Mouse (Mus musculus): Measurements from ENCODE around the gene Flt1. TPM values are rescaled to one million over a fixed set of nuclear protein-coding genes. Genes with fewer than 3 reads are reported as not detected.

Flt1 gene
- polyA plus RNA-seq, 1 experiment from 2014 or later, result 11.2 TPM

- Histone ChIP-seq H3K27me3 (ENCODE audit: control insufficient read depth, insufficient read depth, low read length) (no peaks in the 10 kb centered on the region), H3K4me1 (ENCODE audit: control insufficient read depth, insufficient read depth, low read length) (no peaks in the 10 kb centered on the region), H3K9ac (ENCODE audit: low read length) (no peak overlapping the region), H3K27ac (ENCODE audit: low read depth, low read length) (no peak overlapping the region), H3K4me3 (ENCODE audit: low read depth, low read length) (no peak overlapping the region), H3K9me3 (ENCODE audit: control insufficient read depth, low read length) (no peaks in the 10 kb centered on the region), H3K36me3 (ENCODE audit: control insufficient read depth, insufficient read depth, low read length) (no peaks in the 10 kb centered on the region; the same call in 1 of the 2 replicates), H3K4me2 (no peak overlapping the region)
- no peak for ATAC-seq (ENCODE audit: low FRiP score)
- DNase-seq (ENCODE audit: low spot score, missing footprints), result peak; percentile 6
- 91% methylated on average over 4 of the region's 4 CpGs for WGBS
Measured at GRCm38 (mm10) chr5:147539815-147540214, 186.0 kb downstream of the Flt1 start.

DNA sequence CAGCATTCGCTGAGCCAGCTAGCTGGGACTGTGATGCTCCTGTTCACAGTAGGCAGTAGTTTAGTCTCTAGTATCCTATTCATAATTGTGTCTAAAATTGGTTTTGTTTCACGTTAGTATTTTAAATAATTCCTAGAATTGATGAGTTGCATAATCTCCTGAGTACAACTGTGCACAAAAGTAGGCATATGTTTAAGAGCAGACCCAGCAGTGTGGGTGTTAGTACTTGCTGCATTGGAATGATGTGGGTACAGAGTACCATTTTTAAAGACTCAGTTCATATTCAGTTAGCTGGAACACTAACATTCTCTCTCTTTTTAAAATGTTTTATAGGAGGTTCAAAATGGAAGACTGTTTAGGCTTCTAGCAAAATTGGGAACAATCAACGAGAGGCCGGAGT, 186.4 kb downstream of the Flt1 start:
- no peak for ATAC-seq (ENCODE audit: low FRiP score)
- Histone ChIP-seq H3K27me3 (ENCODE audit: control insufficient read depth, insufficient read depth, low read length) (no peaks in the 10 kb centered on the region), H3K27ac (ENCODE audit: low read depth, low read length) (no peak overlapping the region), H3K9ac (ENCODE audit: low read length) (no peak overlapping the region), H3K9me3 (ENCODE audit: control insufficient read depth, low read length) (no peaks in the 10 kb centered on the region), H3K4me3 (ENCODE audit: low read depth, low read length) (no peak overlapping the region), H3K4me1 (ENCODE audit: control insufficient read depth, insufficient read depth, low read length) (no peaks in the 10 kb centered on the region), H3K4me2 (no peak overlapping the region), H3K36me3 (ENCODE audit: control insufficient read depth, insufficient read depth, low read length) (no peaks in the 10 kb centered on the region; the same call in 1 of the 2 replicates)
- DNase-seq (ENCODE audit: low spot score, missing footprints), result peak; percentile 28
- WGBS, result 96% methylated on average over 4 of the region's 4 CpGs

DNA sequence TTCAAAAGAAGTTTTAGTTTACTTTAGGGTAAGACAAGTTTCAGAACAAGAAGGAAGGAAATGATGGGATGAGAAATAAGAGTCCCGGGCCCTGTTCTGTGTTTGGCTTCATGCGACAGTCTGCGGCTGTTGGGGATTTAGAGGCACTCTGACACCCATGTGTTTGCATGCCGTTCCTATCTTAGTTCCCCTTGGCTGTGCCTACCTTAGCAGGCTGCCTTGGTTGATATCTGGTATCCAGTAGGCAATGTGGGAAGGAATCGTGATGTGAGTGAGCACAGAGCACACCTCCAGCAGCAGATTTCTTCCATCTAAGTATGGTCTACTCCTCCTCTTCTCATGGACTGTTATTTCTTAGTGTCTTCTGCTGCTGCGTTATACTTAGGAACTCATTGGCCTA, 193.8 kb downstream of the Flt1 start:
- Histone ChIP-seq H3K27me3 (ENCODE audit: control insufficient read depth, insufficient read depth, low read length) (no peaks in the 10 kb centered on the region), H3K9me3 (ENCODE audit: control insufficient read depth, low read length) (no peaks in the 10 kb centered on the region), H3K4me2 (no peak overlapping the region), H3K9ac (ENCODE audit: low read length) (no peak overlapping the region), H3K27ac (ENCODE audit: low read depth, low read length) (no peak overlapping the region), H3K36me3 (ENCODE audit: control insufficient read depth, insufficient read depth, low read length) (0 out of 2 replicates have a peak, but pooled peaks cover 5% of the 10 kb centered on the region), H3K4me1 (ENCODE audit: control insufficient read depth, insufficient read depth, low read length) (no peaks in the 10 kb centered on the region), H3K4me3 (ENCODE audit: low read depth, low read length) (no peak overlapping the region)
- WGBS, result 96% methylated on average over 6 of the region's 6 CpGs
- DNase-seq (ENCODE audit: low spot score, missing footprints), result peak; percentile 21
- no peak for ATAC-seq (ENCODE audit: low FRiP score)

DNA sequence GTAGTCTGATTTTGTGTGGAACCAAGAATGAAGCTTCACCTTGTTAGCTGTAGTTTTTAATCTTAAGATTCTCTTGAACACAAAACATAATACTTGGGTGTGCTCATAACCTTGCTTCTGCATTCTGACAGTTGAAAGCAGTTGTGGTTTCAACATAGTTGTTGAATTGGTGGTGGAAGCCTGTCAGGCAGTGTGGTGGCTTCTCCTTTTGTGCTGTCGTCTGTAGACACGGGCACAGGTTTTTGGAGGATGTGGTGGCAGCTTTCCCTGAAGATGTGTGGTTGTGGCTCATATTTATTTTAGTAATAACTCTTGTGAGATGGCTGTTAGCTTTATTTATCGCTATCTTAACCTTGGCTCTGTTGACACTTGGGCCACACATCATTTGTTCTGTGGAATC, 198.0 kb downstream of the Flt1 start:
- Histone ChIP-seq H3K4me1 (ENCODE audit: control insufficient read depth, insufficient read depth, low read length) (no peaks in the 10 kb centered on the region), H3K9me3 (ENCODE audit: control insufficient read depth, low read length) (no peaks in the 10 kb centered on the region), H3K36me3 (ENCODE audit: control insufficient read depth, insufficient read depth, low read length) (0 out of 2 replicates have a peak, but pooled peaks cover 5% of the 10 kb centered on the region), H3K27ac (ENCODE audit: low read depth, low read length) (no peak overlapping the region), H3K9ac (ENCODE audit: low read length) (no peak overlapping the region), H3K27me3 (ENCODE audit: control insufficient read depth, insufficient read depth, low read length) (no peaks in the 10 kb centered on the region), H3K4me3 (ENCODE audit: low read depth, low read length) (no peak overlapping the region), H3K4me2 (no peak overlapping the region)
- 87% methylated on average over 3 of the region's 3 CpGs for WGBS
- ATAC-seq (ENCODE audit: low FRiP score), result no peak
- DNase-seq (ENCODE audit: low spot score, missing footprints), result no peak

DNA sequence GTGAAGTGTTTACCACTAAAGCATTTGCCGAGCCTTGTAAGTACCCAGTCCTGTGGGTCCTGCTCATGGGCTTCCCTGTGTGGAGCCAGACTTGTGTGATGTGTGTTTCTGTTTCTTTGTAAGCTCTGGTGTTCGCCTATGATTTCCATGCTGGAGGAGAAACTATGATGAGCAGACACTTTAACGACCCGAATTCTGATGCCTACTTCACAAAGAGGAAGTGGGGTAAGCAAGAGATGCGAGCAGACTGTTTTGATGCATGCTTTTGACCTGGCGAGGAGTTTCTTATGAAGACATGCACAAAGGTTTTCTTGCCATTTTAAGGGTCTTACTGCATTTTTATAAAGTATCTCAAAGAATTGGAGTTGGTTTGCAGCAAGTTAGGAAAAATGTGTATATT, 198.8 kb downstream of the Flt1 start:
- DNase-seq (ENCODE audit: low spot score, missing footprints) (peak; percentile 31), ATAC-seq (ENCODE audit: low FRiP score) (no peak)
- H3K4me3 ChIP-seq (ENCODE audit: low read depth, low read length), result no peak overlapping the region
- H3K27ac ChIP-seq (ENCODE audit: low read depth, low read length), result no peak overlapping the region
- peaks cover 5% of the 10 kb centered on the region; the same call in 1 of the 2 replicates for H3K36me3 ChIP-seq (ENCODE audit: control insufficient read depth, insufficient read depth, low read length)
- no peaks in the 10 kb centered on the region for H3K27me3 ChIP-seq (ENCODE audit: control insufficient read depth, insufficient read depth, low read length)
- H3K9me3 ChIP-seq (ENCODE audit: control insufficient read depth, low read length), result no peaks in the 10 kb centered on the region
- no peak overlapping the region for H3K9ac ChIP-seq (ENCODE audit: low read length)
- no peak overlapping the region for H3K4me2 ChIP-seq
- no peaks in the 10 kb centered on the region for H3K4me1 ChIP-seq (ENCODE audit: control insufficient read depth, insufficient read depth, low read length)
- 91% methylated on average over 6 of the region's 6 CpGs for WGBS

Other genes starting within 250 kb of the Flt1 start
- 562 and 573 TPM in 2 replicates for gene Pomp, start 134.4 kb upstream of the Flt1 start, polyA plus RNA-seq (2014; fragmentation: Nextera tagmentation; extraction: Ambion mirVana)
- gene Slc46a3, start 168.8 kb upstream of the Flt1 start, polyA plus RNA-seq (2014; fragmentation: Nextera tagmentation; extraction: Ambion mirVana), result 4.3 and 4.5 TPM in 2 replicates
- 13.8 and 18.3 TPM in 2 replicates for gene Mtus2, start 231.3 kb upstream of the Flt1 start, polyA plus RNA-seq (2014; fragmentation: Nextera tagmentation; extraction: Ambion mirVana)